Mouse (Mus musculus) hindbrain, embryonic 15.5 days (tissue): ENCODE measurements around the gene Rgl1. TPM values are rescaled to one million over a fixed set of nuclear protein-coding genes. Genes with fewer than 3 reads are reported as not detected.

Experiments
- ATAC-seq: fragments of 200-750 bp; cut with Nextera tagmentation; 2 replicates; pipeline ENCODE4 v1.8.0; 2017; ENCODE audit warnings: low read depth, moderate number of reproducible peaks, moderate TSS enrichment; ENCODE audit not compliant: low FRiP score
- H3K27ac ChIP-seq: fragments of 300-500 bp; sonication (generic); replicated peaks from 2 replicates; pipeline ENCODE4 v1.5.1; 2015; ENCODE audit warnings: mild to moderate bottlenecking, inconsistent platforms
- H3K27me3 ChIP-seq: fragments of 300-500 bp; sonication (generic); 2 replicates; pipeline ENCODE4 v1.6.1; 2015; ENCODE audit warnings: control low read depth, inconsistent platforms
- H3K36me3 ChIP-seq: fragments of 300-500 bp; sonication (generic); 2 replicates; pipeline ENCODE4 v1.6.1; 2015; ENCODE audit warnings: control low read depth, inconsistent platforms
- H3K4me1 ChIP-seq: fragments of 300-500 bp; sonication (generic); replicated peaks from 2 replicates; pipeline ENCODE4 v1.6.1; 2015; ENCODE audit warnings: control low read depth, inconsistent platforms
- H3K4me2 ChIP-seq: fragments of 300-500 bp; sonication (generic); 2 replicates; pipeline ENCODE4 v1.6.1; 2015; ENCODE audit warnings: moderate library complexity, mild to moderate bottlenecking, inconsistent platforms
- H3K4me3 ChIP-seq: fragments of 300-500 bp; sonication (generic); 2 replicates; pipeline ENCODE4 v1.5.1; 2015; ENCODE audit warnings: mild to moderate bottlenecking, inconsistent platforms
- H3K9ac ChIP-seq: fragments of 300-500 bp; sonication (generic); 2 replicates; pipeline ENCODE4 v1.6.1; 2015; ENCODE audit warnings: inconsistent platforms
- H3K9me3 ChIP-seq: fragments of 300-500 bp; sonication (generic); 2 replicates; pipeline ENCODE4 v1.6.1; 2016; ENCODE audit warnings: control low read depth, inconsistent platforms
- WGBS: fragments of 180-500 bp; shearing (Covaris S2); methylation state at CpG from one replicate; pipeline ENCODE4 v1.1.7; 2015; 5-methylcytosine and 5-hydroxymethylcytosine counted together
- polyA plus RNA-seq: library from polyadenylated mRNA; unstranded; fragments of >200 nt; fragmentation: Nextera tagmentation; extraction: Ambion mirVana; gene quantifications from 2 replicates; pipeline ENCODE4 v1.2.1, GENCODE M21; 2015

Gene Rgl1
- polyA plus RNA-seq, 1 experiment from 2014 or later, result 18.9 TPM

GRCm38 (mm10) chr1:152738793-152739192 lies 27.4 kb downstream of the Rgl1 start:
- no peak overlapping the region for H3K9ac ChIP-seq
- WGBS, result 93% methylated on average over 9 of the region's 9 CpGs
- ATAC-seq, result no peak
- H3K36me3 ChIP-seq, result no peaks in the 10 kb centered on the region
- no peak overlapping the region for H3K27ac ChIP-seq
- H3K27me3 ChIP-seq, result no peaks in the 10 kb centered on the region
- H3K4me3 ChIP-seq, result no peak overlapping the region
- H3K9me3 ChIP-seq, result no peaks in the 10 kb centered on the region
- H3K4me1 ChIP-seq, result no peaks in the 10 kb centered on the region
- no peak overlapping the region for H3K4me2 ChIP-seq

GRCm38 (mm10) chr1:152727604-152728236 lies 38.4 kb downstream of the Rgl1 start:
- Histone ChIP-seq H3K27me3 (no peaks in the 10 kb centered on the region), H3K4me3 (no peak overlapping the region), H3K36me3 (no peaks in the 10 kb centered on the region), H3K9ac (no peak overlapping the region), H3K27ac (no peak overlapping the region), H3K9me3 (no peaks in the 10 kb centered on the region), H3K4me1 (no peaks in the 10 kb centered on the region), H3K4me2 (no peak overlapping the region)
- 71% methylated on average over 4 of the region's 5 CpGs for WGBS
- no peak for ATAC-seq

GRCm38 (mm10) chr1:152726095-152726494 lies 40.1 kb downstream of the Rgl1 start:
- Histone ChIP-seq H3K4me2 (no peak overlapping the region), H3K9ac (no peak overlapping the region), H3K36me3 (no peaks in the 10 kb centered on the region), H3K4me1 (no peaks in the 10 kb centered on the region), H3K27ac (no peak overlapping the region), H3K4me3 (no peak overlapping the region), H3K27me3 (no peaks in the 10 kb centered on the region), H3K9me3 (no peaks in the 10 kb centered on the region)
- 84% methylated on average over 3 of the region's 3 CpGs for WGBS
- no peak for ATAC-seq

- Histone ChIP-seq H3K4me1 (no peaks in the 10 kb centered on the region), H3K4me2 (no peak overlapping the region), H3K4me3 (no peak overlapping the region), H3K27ac (no peak overlapping the region), H3K9me3 (no peaks in the 10 kb centered on the region), H3K9ac (no peak overlapping the region), H3K36me3 (no peaks in the 10 kb centered on the region), H3K27me3 (no peaks in the 10 kb centered on the region)
- no peak for ATAC-seq
Observed at GRCm38 (mm10) chr1:152724286-152724685, 41.9 kb downstream of the Rgl1 start.

- Histone ChIP-seq H3K9ac (no peak overlapping the region), H3K36me3 (no peaks in the 10 kb centered on the region), H3K4me1 (no peaks in the 10 kb centered on the region; the same call in 1 of the 2 replicates), H3K27ac (no peak overlapping the region), H3K4me3 (no peak overlapping the region), H3K4me2 (no peak overlapping the region), H3K9me3 (no peaks in the 10 kb centered on the region), H3K27me3 (no peaks in the 10 kb centered on the region)
- WGBS, result 80% methylated on average over 11 of the region's 11 CpGs
- ATAC-seq, result peak; percentile 48; the same call in 1 of the 2 replicates
Observed at GRCm38 (mm10) chr1:152721535-152722198, 44.5 kb downstream of the Rgl1 start.

- Histone ChIP-seq H3K36me3 (no peaks in the 10 kb centered on the region), H3K4me2 (no peak overlapping the region), H3K27ac (no peak overlapping the region), H3K9me3 (no peaks in the 10 kb centered on the region), H3K9ac (no peak overlapping the region), H3K4me1 (no peaks in the 10 kb centered on the region; the same call in 1 of the 2 replicates), H3K4me3 (no peak overlapping the region), H3K27me3 (no peaks in the 10 kb centered on the region)
- no peak for ATAC-seq
- WGBS, result 82% methylated on average over 4 of the region's 4 CpGs
Observed at GRCm38 (mm10) chr1:152720969-152721368, 45.2 kb downstream of the Rgl1 start.

GRCm38 (mm10) chr1:152718200-152718599 lies 48.0 kb downstream of the Rgl1 start:
- H3K36me3 ChIP-seq, result no peaks in the 10 kb centered on the region
- no peak for ATAC-seq
- no peaks in the 10 kb centered on the region; the same call in 1 of the 2 replicates for H3K4me1 ChIP-seq
- WGBS, result 65% methylated on average over 6 of the region's 6 CpGs
- no peak overlapping the region for H3K4me3 ChIP-seq
- no peaks in the 10 kb centered on the region for H3K27me3 ChIP-seq
- no peak overlapping the region for H3K9ac ChIP-seq
- H3K9me3 ChIP-seq, result no peaks in the 10 kb centered on the region
- no peak overlapping the region for H3K27ac ChIP-seq
- no peak overlapping the region for H3K4me2 ChIP-seq

GRCm38 (mm10) chr1:152717329-152717728 lies 48.8 kb downstream of the Rgl1 start:
- Histone ChIP-seq H3K9me3 (no peaks in the 10 kb centered on the region), H3K4me3 (no peak overlapping the region), H3K27me3 (no peaks in the 10 kb centered on the region), H3K27ac (no peak overlapping the region), H3K4me1 (no peaks in the 10 kb centered on the region; the same call in 1 of the 2 replicates), H3K36me3 (no peaks in the 10 kb centered on the region), H3K9ac (no peak overlapping the region), H3K4me2 (no peak overlapping the region)
- ATAC-seq, result no peak
- 90% methylated on average over 1 of the region's 1 CpGs for WGBS

- Histone ChIP-seq H3K4me3 (no peak overlapping the region), H3K27me3 (no peaks in the 10 kb centered on the region), H3K4me1 (no peaks in the 10 kb centered on the region; the same call in 1 of the 2 replicates), H3K9ac (no peak overlapping the region), H3K9me3 (no peaks in the 10 kb centered on the region), H3K4me2 (no peak overlapping the region), H3K36me3 (no peaks in the 10 kb centered on the region), H3K27ac (no peak overlapping the region; the same call in 1 of the 2 replicates)
- no peak for ATAC-seq
- 62% methylated on average over 3 of the region's 3 CpGs for WGBS
Observed at GRCm38 (mm10) chr1:152714405-152714804, 51.7 kb downstream of the Rgl1 start.

- no peak overlapping the region for H3K4me3 ChIP-seq
- no peak overlapping the region for H3K27ac ChIP-seq
- H3K9me3 ChIP-seq, result no peaks in the 10 kb centered on the region
- no peaks in the 10 kb centered on the region; the same call in 1 of the 2 replicates for H3K4me1 ChIP-seq
- no peaks in the 10 kb centered on the region for H3K27me3 ChIP-seq
- no peak overlapping the region for H3K9ac ChIP-seq
- ATAC-seq, result no peak
- H3K36me3 ChIP-seq, result no peaks in the 10 kb centered on the region
- no peak overlapping the region for H3K4me2 ChIP-seq
- WGBS, result 73% methylated on average over 4 of the region's 4 CpGs
Observed at GRCm38 (mm10) chr1:152713924-152714323, 52.2 kb downstream of the Rgl1 start.

GRCm38 (mm10) chr1:152711037-152711436 lies 55.1 kb downstream of the Rgl1 start:
- 90% methylated on average over 4 of the region's 4 CpGs for WGBS
- ATAC-seq, result no peak
- no peak overlapping the region for H3K9ac ChIP-seq

GRCm38 (mm10) chr1:152707560-152707959 lies 58.6 kb downstream of the Rgl1 start:
- H3K9ac ChIP-seq, result no peak overlapping the region
- 90% methylated on average over 2 of the region's 2 CpGs for WGBS
- H3K36me3 ChIP-seq, result no peaks in the 10 kb centered on the region
- no peak for ATAC-seq
- 0 out of 2 replicates have a peak, but pooled peaks cover 6% of the 10 kb centered on the region for H3K4me1 ChIP-seq
- no peak overlapping the region for H3K27ac ChIP-seq
- no peak overlapping the region for H3K4me2 ChIP-seq
- H3K4me3 ChIP-seq, result no peak overlapping the region
- no peaks in the 10 kb centered on the region for H3K27me3 ChIP-seq
- H3K9me3 ChIP-seq, result no peaks in the 10 kb centered on the region

More at GRCm38 (mm10) chr1:152711037-152711436, 55.1 kb downstream of the Rgl1 start:
- H3K4me2 ChIP-seq, result no peak overlapping the region
- H3K4me1 ChIP-seq, result no peaks in the 10 kb centered on the region
- H3K36me3 ChIP-seq, result no peaks in the 10 kb centered on the region
- H3K27me3 ChIP-seq, result no peaks in the 10 kb centered on the region
- H3K4me3 ChIP-seq, result no peak overlapping the region
- no peak overlapping the region for H3K27ac ChIP-seq
- H3K9me3 ChIP-seq, result no peaks in the 10 kb centered on the region
